Mouse (Mus musculus): ENCODE results near the gene Tcf3. TPM values are rescaled to one million over a fixed set of nuclear protein-coding genes. Genes with fewer than 3 reads are reported as not detected.

Gene Tcf3
- total RNA-seq, 2 experiments from 2014 or later, result 66.4 to 67.5 TPM

DNA sequence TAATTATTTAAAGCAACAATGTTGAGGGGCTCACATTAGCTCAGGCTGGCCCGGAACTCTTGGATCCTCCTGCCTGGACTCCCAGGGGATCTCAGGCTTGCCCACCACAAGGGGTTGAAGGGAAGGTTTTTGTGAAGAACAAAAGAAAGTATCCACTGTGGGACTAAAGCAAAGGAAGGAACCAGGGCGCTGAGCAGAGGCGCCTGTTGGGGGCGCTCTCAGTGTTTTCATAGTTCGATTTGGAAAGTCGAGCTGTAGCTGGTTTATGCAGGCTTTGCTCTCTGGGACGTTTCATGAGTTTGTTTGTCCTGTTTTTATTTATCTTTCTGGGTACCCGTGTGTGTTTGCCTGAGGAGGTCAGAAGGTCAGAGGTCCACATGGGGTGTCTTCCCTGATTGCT, 8.2 kb upstream of the Tcf3 start:
- DNase-seq (ENCODE audit: low spot score in 2 of 2), result no peak

DNA sequence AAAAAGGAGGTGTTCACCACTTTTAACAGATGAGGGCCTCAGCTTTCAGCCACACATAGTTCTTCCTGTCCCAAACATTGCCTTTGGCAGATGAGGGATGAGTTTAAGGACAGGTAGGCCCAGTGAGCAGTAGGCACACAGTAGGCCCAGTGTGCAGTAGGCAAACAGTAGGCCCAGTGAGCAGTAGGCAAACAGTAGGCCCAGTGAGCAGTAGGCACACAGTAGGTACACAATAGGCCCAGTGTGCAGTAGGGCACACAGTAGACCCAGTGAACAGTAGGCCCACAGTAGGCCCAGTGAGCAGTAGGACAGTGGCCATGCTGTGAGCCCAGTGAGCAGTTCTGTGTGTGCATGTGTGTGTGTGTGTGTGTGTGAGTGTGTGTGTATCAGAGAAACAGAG, 6.6 kb upstream of the Tcf3 start:
- DNase-seq (ENCODE audit: low spot score in 2 of 2), result no peak

DNA sequence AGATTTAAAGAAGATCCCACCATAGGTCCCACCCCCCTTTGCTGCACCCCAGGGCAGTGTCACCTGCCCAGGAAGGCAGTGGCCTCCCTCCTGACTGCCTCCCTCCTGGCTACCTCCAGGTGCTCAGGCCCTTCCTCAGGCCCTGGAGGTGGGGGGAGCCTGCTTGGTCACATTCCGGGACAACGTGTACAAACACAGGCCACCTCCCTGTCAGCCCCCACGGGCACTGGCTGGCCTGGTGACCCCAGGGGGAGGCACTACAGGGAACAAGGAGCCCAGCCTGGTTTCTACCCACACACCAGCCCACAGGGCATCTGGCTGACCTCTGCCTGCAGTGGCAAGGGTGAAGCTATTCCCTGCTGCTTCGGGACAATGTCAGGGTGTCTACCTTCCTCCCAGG, 4.5 kb upstream of the Tcf3 start:
- no peak for DNase-seq (ENCODE audit: low spot score in 2 of 2)

DNA sequence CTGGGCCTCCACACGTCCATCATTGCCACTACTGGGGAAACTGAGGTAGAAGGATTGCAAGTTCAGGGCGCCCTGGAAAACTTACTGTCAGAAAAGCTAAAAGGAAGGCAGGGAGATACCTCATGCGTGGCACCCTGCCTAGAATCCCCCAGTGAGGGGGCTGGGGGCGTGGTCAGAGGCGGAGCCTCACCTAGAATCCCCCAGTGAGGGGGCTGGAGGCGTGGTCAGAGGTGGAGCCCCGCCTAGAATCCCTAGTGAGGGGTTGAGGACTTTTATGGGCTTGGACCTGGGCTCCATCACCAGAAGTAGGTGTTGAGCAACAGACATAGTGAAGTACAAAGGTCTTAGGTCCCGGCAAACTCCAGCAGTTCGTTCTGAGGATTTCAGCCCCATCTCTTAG, 2.8 kb upstream of the Tcf3 start:
- no peak for DNase-seq (ENCODE audit: low spot score in 2 of 2)

DNA sequence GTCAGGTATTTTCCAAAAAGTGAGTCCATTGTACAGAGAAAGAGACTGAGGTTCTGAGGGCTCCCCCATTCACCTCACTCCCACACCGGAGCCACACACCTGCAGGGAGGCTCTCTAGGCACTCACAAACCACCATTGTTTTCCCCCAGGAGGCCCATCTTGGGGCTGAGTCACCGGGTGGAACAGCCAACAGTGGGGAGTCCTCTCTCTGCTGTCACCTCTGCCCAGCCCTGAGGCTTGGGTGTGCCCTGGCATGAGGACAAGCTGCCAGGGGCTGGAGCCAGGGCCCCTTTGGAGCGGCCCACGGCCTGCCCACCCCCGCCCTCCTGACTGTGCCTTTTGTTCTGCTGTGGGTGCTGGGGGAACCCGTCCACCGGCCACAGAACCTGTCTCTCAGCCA, 2.3 kb upstream of the Tcf3 start:
- no peak for DNase-seq (ENCODE audit: low spot score in 2 of 2)

DNA sequence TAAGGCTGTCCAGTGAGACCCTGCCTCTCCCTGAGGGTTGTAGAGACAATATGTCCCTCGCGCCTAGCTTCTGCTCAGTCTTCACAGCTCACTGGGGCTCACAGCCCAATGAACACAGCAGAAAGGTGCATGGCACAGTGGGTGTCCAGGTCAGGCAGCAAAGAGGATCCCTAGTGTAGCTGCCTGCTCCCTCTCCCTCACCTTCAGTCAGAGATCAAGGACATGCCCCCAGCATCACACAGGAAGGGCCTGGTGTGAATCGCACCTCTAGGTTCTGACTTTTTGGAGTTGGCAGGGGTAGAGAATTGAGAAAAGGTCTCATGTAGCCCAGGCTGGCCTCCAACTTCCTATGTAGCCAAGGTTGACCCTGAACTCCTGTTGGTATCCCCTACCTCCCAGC, 1.4 kb upstream of the Tcf3 start:
- no peak for DNase-seq (ENCODE audit: low spot score in 2 of 2)

DNA sequence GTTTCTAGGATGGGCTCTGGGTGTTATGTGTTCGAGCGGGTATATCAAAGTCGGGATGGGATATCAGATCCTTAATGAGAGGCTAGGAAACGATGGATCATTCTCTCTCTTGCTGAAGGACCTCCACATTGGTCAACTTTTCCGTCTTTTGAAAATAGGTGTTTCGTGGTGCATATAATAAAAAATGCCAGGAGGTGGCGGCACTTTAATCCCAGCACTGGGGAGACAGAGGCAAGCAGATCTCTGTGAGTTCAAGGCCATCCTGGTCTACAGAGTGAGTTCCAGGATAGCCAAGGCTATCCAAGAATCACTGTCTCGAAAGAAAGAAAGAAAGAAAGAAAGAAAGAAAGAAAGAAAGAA, 766 bp upstream of the Tcf3 start:
- DNase-seq (ENCODE audit: low spot score in 2 of 2), result no peak

DNA sequence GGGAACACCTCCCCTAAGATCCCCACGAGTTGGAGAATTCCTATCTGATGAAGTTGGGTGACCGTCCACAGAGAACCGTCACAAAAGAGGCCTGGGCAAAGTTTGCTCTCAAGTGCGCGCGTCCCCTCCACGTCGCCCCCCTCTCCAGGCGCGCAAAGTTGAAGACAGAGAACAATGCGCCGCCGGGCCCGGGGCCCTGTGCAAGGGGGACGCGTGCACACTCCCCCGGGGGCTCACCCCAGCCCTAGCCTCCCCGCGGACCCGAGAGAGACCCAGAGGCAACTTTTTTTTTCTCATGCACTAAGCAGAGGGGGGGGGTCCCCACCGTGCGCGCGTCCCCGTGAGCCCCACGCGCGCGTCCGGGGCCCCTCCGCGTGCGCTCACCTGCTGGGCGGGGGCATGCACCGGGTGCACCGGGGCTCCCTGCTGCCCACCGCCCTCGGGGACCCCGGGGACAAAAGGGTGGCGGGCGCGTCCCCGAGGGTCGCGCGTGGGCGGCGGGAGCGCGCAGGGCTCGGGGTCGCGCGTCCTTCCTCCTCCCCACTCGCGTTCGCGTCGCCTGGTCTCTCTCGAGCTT, 423 bp downstream of the Tcf3 start:
- DNase-seq (ENCODE audit: low spot score in 2 of 2), result peak in 1 of 2 experiments; percentile 53

DNA sequence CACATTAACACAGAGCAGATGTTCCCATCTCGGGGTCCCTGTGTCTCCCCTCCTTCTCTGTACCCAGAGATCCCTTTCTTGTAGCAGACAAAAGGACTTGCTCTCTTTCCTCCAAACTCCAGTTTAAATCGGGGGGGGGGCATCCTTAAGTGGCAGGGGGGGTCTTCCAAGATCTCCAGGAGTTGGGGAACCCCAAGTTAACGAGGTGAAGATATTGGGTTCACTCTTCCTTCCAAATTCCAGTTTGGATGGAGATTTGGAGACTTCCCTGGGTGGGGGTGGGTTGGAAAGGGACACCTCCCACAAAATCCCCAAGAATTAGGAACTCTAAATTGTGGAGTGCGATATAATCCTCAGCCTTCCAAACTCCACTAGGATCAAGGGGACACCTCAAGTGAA, 1.1 kb downstream of the Tcf3 start:
- no peak for DNase-seq (ENCODE audit: low spot score in 2 of 2)

DNA sequence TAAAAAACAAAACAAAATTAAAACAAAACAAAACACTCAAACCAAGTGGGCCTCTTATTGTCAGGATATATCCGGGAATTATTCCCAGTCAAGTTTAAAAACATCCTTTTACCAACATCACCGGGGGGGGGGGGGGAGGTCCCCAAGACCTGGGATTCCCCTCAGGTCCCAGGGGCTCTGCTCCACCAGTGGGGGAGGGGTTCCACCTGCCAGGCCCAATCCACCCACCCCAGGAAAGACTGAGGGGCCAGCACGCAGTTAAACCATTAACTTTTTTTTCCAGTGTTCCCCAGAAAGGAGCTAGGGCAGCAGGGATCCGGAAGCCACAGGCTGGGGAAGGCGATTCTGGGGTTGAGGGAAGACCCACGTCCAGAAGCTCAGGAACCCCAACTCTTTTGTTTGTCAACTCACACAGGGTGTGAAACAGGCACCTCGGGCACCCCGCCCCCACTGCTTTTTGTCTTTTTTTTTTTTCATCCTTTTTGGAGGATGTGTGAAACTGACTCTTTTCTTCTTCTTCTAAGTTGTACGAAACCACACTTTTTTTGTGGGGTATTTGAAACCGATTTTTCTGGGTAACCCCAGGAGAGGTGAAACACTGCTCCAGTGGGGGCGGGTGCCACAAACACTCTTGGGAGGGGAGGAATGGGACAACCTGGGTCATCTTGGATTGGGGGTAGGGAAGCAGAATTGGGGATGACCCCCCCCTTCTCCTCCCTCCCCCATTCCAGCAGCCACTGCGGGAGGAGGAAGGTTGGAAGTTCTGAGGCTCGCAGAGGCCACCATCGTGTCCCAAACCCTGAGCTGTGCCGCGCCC, 1.7 kb downstream of the Tcf3 start:
- DNase-seq (ENCODE audit: low spot score in 2 of 2), result no peak

DNA sequence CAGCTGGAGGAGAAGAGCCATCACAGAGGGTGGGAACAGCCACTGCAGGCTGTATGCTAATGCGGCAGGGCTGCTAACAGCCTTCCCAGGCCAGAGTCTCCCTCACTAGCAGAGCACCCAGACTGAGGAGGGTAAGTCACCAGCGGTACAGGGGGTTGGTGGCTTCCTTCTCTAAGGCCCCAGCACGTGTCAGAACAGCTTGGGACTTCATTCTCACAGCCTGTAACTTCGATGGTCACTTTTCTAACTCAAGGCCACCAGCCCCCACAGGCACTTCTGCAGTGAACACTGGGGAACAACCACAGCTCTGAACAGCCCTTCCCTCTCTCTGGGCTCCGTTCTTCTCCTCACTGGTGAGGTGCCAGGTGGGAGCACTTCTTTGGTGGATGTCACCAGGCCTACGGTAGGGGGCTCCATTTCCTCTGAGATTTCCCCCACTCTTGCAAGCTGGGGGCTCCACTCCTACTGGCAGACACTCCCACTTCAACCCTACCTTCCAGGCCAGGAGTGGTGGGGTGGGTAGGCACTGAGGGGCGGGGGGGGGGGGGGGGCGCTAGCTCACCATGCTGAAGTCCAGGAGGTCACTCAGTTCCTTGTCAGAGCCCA, 3.0 kb downstream of the Tcf3 start:
- no peak for DNase-seq (ENCODE audit: low spot score in 2 of 2)

DNA sequence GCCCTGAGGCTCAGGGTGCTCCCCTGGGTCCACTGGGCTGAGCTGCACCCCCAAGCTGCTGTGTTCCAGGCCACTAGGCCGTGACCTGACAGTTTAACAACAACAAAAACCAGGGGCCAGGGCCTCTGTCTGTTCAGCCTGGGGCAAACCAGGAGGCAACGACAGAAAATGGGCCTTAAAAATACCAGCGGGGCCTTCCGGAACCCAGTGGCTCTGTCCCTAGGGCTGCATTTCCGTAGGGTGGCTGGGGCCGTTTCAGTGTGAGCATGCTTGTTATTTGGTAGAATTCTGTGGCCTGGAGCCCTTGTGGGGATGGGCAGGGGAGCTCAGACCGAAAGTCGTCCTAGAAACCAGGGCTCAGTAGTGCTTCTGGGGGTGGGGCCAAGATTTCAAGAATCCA, 3.6 kb downstream of the Tcf3 start:
- DNase-seq (ENCODE audit: low spot score in 2 of 2), result no peak

DNA sequence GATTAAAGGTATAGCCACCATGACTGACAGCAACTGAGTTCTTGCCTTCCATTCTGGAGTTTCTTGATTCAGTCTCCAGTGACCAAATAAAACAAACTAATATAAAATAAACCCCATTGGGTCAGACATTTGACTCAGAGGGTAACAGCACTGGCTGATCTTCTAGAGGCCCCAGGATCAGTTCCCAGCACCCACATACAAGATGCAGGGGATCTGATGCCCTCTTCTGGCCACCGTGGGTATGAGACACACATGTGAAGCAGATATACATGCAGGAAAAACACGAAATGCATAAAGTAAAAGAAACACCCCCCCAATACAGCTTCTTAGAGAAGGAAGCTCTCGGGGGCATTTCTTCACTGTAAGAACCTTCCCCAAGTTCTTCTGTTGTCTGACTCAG, 8.4 kb downstream of the Tcf3 start:
- DNase-seq (ENCODE audit: low spot score in 2 of 2), result no peak

DNA sequence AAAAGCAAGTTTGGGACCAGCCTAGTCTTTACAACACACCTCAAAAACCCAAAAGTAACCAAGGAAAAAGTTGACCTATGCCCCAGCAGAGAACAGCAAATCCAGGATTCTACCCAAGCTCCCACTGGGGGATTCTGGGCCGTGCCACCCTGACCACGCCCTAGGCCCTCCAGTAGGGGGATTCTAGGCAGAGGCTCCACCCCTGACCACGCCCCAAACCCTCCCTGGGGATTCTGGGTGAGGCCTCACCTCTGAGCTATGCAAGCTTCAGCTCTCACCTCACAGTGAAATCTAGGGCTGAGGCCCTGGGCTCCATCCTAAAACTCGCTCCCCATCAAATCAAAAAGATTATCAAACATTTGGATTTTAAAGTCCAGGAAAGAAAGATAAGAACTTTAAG, 9.9 kb downstream of the Tcf3 start:
- DNase-seq (ENCODE audit: low spot score in 2 of 2), result no peak

DNA sequence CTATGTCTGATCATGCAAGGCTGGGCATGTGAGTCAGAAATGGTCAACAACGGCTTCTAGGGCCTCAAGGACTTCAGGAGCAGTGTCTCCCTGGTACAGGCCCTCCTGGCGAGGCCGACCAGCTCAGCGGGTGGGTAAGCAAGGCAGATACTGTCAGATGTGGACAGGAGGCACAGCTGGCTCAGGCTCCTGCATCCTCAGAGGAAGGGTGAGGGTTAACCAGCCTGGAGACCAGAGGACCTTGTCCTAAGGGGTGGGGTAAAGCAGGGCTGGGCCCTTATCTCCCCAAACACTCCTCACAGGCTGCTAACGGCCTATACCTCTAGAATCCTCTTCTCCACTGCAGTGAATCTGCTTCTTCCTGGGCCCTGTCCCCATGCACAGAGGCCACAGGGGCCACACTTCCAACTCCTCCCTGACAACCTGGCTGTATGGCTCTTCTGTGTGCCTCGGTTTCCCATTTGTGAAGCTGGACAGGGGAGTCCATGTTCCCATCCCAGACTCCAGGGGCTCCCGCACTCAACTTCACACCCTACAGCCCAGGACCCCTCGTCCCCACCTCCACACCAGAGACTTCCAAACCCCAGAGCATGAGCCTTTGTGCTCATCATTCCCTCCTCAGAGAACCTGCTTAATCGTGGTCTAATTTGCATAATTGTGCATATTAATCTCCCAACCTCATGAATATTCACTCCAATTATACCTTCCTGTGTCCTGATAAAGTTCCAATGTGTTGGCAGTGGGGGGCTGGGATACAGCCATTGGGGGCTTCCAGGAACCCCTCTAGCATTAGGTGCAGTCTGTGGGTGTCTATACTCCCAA, 11.6 kb downstream of the Tcf3 start:
- DNase-seq (ENCODE audit: low spot score in 2 of 2), result no peak

DNA sequence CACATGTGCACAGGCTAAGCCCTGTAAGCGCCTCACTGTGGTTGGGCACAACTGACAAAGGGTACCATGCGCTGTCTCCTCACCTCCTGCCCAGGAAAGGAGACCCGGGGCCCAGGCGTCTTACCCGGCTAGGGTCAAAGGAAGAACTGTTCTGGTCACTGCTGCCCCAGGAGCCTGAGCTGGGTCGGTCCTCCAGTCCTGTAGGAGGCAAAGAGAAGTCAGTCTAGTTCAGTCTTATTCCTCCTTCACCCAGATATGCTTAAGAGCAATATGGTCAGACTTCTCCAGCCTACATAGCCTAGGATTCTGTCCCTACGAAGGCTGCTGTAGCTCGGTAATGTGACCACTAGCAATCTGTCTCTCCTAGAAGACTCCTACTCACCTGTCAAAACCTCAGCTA, 12.2 kb downstream of the Tcf3 start:
- DNase-seq (ENCODE audit: low spot score in 2 of 2), result no peak

DNA sequence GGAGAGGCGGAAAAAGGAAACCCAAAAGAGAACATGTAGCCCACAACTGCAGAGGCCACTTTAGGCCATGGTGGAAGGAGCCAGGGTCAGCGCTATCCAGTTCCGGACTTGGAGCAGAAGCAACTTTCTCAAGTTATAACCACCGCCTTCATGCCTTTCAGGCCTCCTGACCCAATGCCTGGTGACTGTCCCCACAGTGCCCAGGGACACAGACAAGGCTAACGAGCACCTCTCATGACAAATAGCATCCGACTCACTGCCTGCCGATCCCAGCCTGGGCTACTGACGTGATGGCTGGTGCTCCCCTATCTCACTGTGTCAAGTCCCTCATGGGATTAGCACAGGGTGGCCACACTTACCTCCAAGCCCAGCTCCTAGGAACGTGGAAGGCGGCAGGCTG, 12.7 kb downstream of the Tcf3 start:
- no peak for DNase-seq (ENCODE audit: low spot score in 2 of 2)

DNA sequence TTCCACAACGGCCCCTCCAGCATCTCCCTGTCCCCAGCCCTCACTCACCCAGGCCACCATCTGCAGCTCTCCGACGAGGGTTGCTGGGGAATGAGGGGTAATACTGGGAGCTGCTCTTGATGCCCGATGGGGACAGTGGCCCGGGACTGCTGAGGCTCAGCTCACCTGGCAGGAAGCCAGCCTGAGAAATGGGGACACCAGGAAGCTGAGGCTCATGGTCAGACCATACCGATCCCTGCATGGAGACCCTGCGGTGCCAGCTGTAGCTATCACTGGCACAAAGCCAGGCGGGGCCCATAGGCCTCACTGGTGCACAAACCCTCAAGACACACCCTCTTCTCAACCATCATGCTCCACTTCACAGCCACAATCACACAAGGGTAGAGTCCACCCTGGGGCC, 14.0 kb downstream of the Tcf3 start:
- no peak for DNase-seq (ENCODE audit: low spot score in 2 of 2)

DNA sequence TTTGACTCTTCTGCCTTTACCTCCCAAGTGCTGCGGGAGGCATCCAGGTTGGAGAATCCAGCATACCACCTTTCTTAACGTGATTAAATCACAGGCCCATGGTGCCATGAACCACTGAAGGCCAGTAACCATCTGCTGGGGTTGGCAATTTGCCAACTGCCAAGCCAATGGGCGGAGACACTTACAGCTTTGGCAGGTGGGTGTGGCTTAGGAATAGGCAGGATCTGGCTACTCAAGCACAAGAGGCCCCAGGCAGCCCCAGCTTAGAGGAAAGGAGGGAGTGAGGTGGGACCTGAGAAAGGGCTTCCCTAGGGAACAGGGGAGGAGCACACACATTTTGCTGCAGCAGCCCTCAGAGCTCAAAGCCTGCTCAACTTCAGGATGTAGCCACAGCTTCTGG, 15.1 kb downstream of the Tcf3 start:
- peak in 1 of 2 experiments; percentile 47 for DNase-seq (ENCODE audit: low spot score in 2 of 2)

DNA sequence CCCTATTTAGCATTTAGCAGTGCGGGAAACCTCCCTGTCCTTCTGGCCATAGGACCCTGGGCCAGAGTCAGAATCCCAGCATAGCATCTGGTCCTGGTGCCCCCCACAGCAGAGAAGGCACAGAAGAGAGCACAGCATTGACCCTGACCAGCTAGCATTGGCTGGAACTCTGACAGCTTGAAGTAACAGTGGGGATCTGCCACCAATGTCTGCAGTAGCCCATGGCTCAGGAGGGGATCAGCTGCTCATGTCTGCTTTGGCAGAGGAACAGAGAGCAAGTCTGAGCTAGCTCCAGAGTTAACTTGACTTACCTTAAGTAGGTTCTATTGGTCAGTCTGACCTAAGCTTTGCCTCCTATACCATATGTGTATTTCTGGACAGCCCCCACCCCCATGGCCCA, 15.6 kb downstream of the Tcf3 start:
- DNase-seq (ENCODE audit: low spot score in 2 of 2), result no peak

DNA sequence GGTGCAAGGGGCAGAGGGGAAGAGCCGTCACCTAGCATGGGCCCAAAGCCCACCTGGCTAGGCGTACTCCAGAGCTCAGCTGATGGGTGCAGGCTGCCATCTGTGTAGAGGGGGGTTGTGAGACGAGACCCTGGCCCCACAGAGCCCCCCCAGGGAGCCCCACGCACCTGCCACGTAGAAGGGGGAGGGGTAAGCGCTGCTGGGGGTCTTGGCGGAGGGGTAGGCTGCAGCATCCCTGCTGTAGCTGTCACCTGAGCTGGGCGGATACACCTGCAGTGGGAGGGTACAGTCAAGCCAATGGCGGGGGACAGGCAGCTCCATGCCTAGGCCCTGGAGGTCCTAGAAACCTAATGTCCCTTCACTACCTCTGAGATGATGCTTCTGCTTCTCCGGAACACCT, 16.1 kb downstream of the Tcf3 start:
- DNase-seq (ENCODE audit: low spot score in 2 of 2), result no peak

DNA sequence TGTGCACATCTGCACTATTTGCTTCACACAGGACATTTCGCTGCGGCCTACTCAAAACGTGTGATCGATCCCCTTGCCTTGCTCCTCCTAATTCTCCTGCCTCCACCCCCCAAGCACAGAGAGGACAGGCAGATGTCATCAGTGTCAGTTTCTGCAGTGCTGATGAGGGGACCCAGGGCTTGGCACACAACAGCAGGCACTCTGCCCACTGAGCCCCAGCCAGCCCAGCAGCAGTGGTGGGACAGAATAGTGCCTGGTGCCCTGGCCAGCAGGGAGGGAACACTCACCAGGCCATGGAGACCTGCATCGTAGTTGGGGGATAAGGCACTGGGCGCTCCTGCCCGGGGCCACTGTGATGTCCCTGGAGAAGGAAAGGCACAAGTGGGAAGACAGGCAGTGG, 17.9 kb downstream of the Tcf3 start:
- DNase-seq (ENCODE audit: low spot score in 2 of 2), result no peak
